Mouse (Mus musculus): ENCODE results near the gene Lrguk. TPM values are rescaled to one million over a fixed set of nuclear protein-coding genes. Genes with fewer than 3 reads are reported as not detected.

Lrguk gene
- polyA plus RNA-seq, 1 experiment from 2014 or later: 0.59 TPM

- Histone ChIP-seq H3K4me1 (ENCODE audit: control insufficient read depth in 2 of 2, insufficient read depth in 2 of 2, low read length in 2 of 2) (no peaks in the 10 kb centered on the region), H3K9ac (ENCODE audit: low read length) (no peak overlapping the region), H3K4me2 (ENCODE audit: low read length) (no peak overlapping the region), H3K4me3 (ENCODE audit: control insufficient read depth in 1 of 2, insufficient read depth in 1 of 2, low read depth in 1 of 2, low read length in 2 of 2) (no peak overlapping the region), H3K9me3 (ENCODE audit: control insufficient read depth, low read length) (no peaks in the 10 kb centered on the region), H3K27ac (replicated peaks in 1 of 2; ENCODE audit: control insufficient read depth in 1 of 2, insufficient read depth in 1 of 2, low read depth in 2 of 2, low read length in 2 of 2) (no peak overlapping the region), H3K36me3 (ENCODE audit: control insufficient read depth, insufficient read depth, low read length) (no peaks in the 10 kb centered on the region), H3K27me3 (ENCODE audit: control insufficient read depth, insufficient read depth, low read length) (no peaks in the 10 kb centered on the region)
- no peak for ATAC-seq (ENCODE audit: insufficient number of reproducible peaks, insufficient read depth, low FRiP score, low read depth)
- WGBS: 65% methylated on average over 6 of the region's 6 CpGs
Measured at GRCm38 (mm10) chr6:34096274-34096673, 67.0 kb downstream of the Lrguk start.

GRCm38 (mm10) chr6:34096905-34097304, 67.7 kb downstream of the Lrguk start:
- Histone ChIP-seq H3K4me1 (ENCODE audit: control insufficient read depth in 2 of 2, insufficient read depth in 2 of 2, low read length in 2 of 2) (no peaks in the 10 kb centered on the region), H3K27ac (replicated peaks in 1 of 2; ENCODE audit: control insufficient read depth in 1 of 2, insufficient read depth in 1 of 2, low read depth in 2 of 2, low read length in 2 of 2) (no peak overlapping the region), H3K36me3 (ENCODE audit: control insufficient read depth, insufficient read depth, low read length) (no peaks in the 10 kb centered on the region), H3K9ac (ENCODE audit: low read length) (no peak overlapping the region), H3K4me3 (ENCODE audit: control insufficient read depth in 1 of 2, insufficient read depth in 1 of 2, low read depth in 1 of 2, low read length in 2 of 2) (no peak overlapping the region), H3K27me3 (ENCODE audit: control insufficient read depth, insufficient read depth, low read length) (no peaks in the 10 kb centered on the region), H3K4me2 (ENCODE audit: low read length) (no peak overlapping the region), H3K9me3 (ENCODE audit: control insufficient read depth, low read length) (no peaks in the 10 kb centered on the region)
- WGBS: 90% methylated on average over 4 of the region's 4 CpGs
- no peak for ATAC-seq (ENCODE audit: insufficient number of reproducible peaks, insufficient read depth, low FRiP score, low read depth)

GRCm38 (mm10) chr6:34099725-34100124, 70.5 kb downstream of the Lrguk start:
- Histone ChIP-seq H3K27me3 (ENCODE audit: control insufficient read depth, insufficient read depth, low read length) (no peaks in the 10 kb centered on the region), H3K4me1 (ENCODE audit: control insufficient read depth in 2 of 2, insufficient read depth in 2 of 2, low read length in 2 of 2) (peaks cover 0 to 2% of the 10 kb centered on the region in 2 experiments; a peak in 1 of 4 replicates), H3K9me3 (ENCODE audit: control insufficient read depth, low read length) (no peaks in the 10 kb centered on the region), H3K4me2 (ENCODE audit: low read length) (no peak overlapping the region), H3K36me3 (ENCODE audit: control insufficient read depth, insufficient read depth, low read length) (no peaks in the 10 kb centered on the region), H3K4me3 (ENCODE audit: control insufficient read depth in 1 of 2, insufficient read depth in 1 of 2, low read depth in 1 of 2, low read length in 2 of 2) (no peak overlapping the region), H3K9ac (ENCODE audit: low read length) (no peak overlapping the region), H3K27ac (replicated peaks in 1 of 2; ENCODE audit: control insufficient read depth in 1 of 2, insufficient read depth in 1 of 2, low read depth in 2 of 2, low read length in 2 of 2) (no peak overlapping the region)
- ATAC-seq (ENCODE audit: insufficient number of reproducible peaks, insufficient read depth, low FRiP score, low read depth): no peak
- 88% methylated on average over 6 of the region's 6 CpGs for WGBS

GRCm38 (mm10) chr6:34101531-34102396, 72.5 kb downstream of the Lrguk start:
- H3K9me3 ChIP-seq (ENCODE audit: control insufficient read depth, low read length): no peaks in the 10 kb centered on the region
- H3K4me1 ChIP-seq (ENCODE audit: control insufficient read depth in 2 of 2, insufficient read depth in 2 of 2, low read length in 2 of 2): peaks cover 0 to 2% of the 10 kb centered on the region in 2 experiments; a peak in 1 of 4 replicates
- H3K27me3 ChIP-seq (ENCODE audit: control insufficient read depth, insufficient read depth, low read length): no peaks in the 10 kb centered on the region
- WGBS: 72% methylated on average over 15 of the region's 15 CpGs
- no peak overlapping the region for H3K4me3 ChIP-seq (ENCODE audit: control insufficient read depth in 1 of 2, insufficient read depth in 1 of 2, low read depth in 1 of 2, low read length in 2 of 2)
- no peak overlapping the region for H3K9ac ChIP-seq (ENCODE audit: low read length)
- H3K27ac ChIP-seq (replicated peaks in 1 of 2; ENCODE audit: control insufficient read depth in 1 of 2, insufficient read depth in 1 of 2, low read depth in 2 of 2, low read length in 2 of 2): no peak overlapping the region
- peak; percentile 9; the same call in 1 of the 2 replicates for ATAC-seq (ENCODE audit: insufficient number of reproducible peaks, insufficient read depth, low FRiP score, low read depth)
- H3K4me2 ChIP-seq (ENCODE audit: low read length): no peak overlapping the region
- H3K36me3 ChIP-seq (ENCODE audit: control insufficient read depth, insufficient read depth, low read length): no peaks in the 10 kb centered on the region

GRCm38 (mm10) chr6:34103251-34103920, 74.1 kb downstream of the Lrguk start:
- 86% methylated on average over 17 of the region's 17 CpGs for WGBS

GRCm38 (mm10) chr6:34110571-34110970, 81.3 kb downstream of the Lrguk start:
- Histone ChIP-seq H3K27ac (replicated peaks in 1 of 2; ENCODE audit: control insufficient read depth in 1 of 2, insufficient read depth in 1 of 2, low read depth in 2 of 2, low read length in 2 of 2) (no peak overlapping the region), H3K4me3 (ENCODE audit: control insufficient read depth in 1 of 2, insufficient read depth in 1 of 2, low read depth in 1 of 2, low read length in 2 of 2) (no peak overlapping the region), H3K9me3 (ENCODE audit: control insufficient read depth, low read length) (no peaks in the 10 kb centered on the region), H3K4me1 (ENCODE audit: control insufficient read depth in 2 of 2, insufficient read depth in 2 of 2, low read length in 2 of 2) (no peaks in the 10 kb centered on the region), H3K4me2 (ENCODE audit: low read length) (no peak overlapping the region), H3K27me3 (ENCODE audit: control insufficient read depth, insufficient read depth, low read length) (no peaks in the 10 kb centered on the region), H3K9ac (ENCODE audit: low read length) (no peak overlapping the region), H3K36me3 (ENCODE audit: control insufficient read depth, insufficient read depth, low read length) (no peaks in the 10 kb centered on the region)
- WGBS: 79% methylated on average over 10 of the region's 10 CpGs
- ATAC-seq (ENCODE audit: insufficient number of reproducible peaks, insufficient read depth, low FRiP score, low read depth): no peak

More at GRCm38 (mm10) chr6:34103251-34103920, 74.1 kb downstream of the Lrguk start:
- ATAC-seq (ENCODE audit: insufficient number of reproducible peaks, insufficient read depth, low FRiP score, low read depth): no peak
- H3K27ac ChIP-seq (replicated peaks in 1 of 2; ENCODE audit: control insufficient read depth in 1 of 2, insufficient read depth in 1 of 2, low read depth in 2 of 2, low read length in 2 of 2): no peak overlapping the region
- no peak overlapping the region for H3K4me3 ChIP-seq (ENCODE audit: control insufficient read depth in 1 of 2, insufficient read depth in 1 of 2, low read depth in 1 of 2, low read length in 2 of 2)
- peaks cover 0 to 2% of the 10 kb centered on the region in 2 experiments; a peak in 1 of 4 replicates for H3K4me1 ChIP-seq (ENCODE audit: control insufficient read depth in 2 of 2, insufficient read depth in 2 of 2, low read length in 2 of 2)
- H3K4me2 ChIP-seq (ENCODE audit: low read length): no peak overlapping the region
- no peaks in the 10 kb centered on the region for H3K9me3 ChIP-seq (ENCODE audit: control insufficient read depth, low read length)
- H3K36me3 ChIP-seq (ENCODE audit: control insufficient read depth, insufficient read depth, low read length): no peaks in the 10 kb centered on the region
- no peaks in the 10 kb centered on the region for H3K27me3 ChIP-seq (ENCODE audit: control insufficient read depth, insufficient read depth, low read length)
- H3K9ac ChIP-seq (ENCODE audit: low read length): no peak overlapping the region

GRCm38 (mm10) chr6:34111406-34111805, 82.2 kb downstream of the Lrguk start:
- no peaks in the 10 kb centered on the region for H3K9me3 ChIP-seq (ENCODE audit: control insufficient read depth, low read length)
- no peak overlapping the region for H3K9ac ChIP-seq (ENCODE audit: low read length)
- no peak overlapping the region for H3K4me2 ChIP-seq (ENCODE audit: low read length)
- no peak overlapping the region for H3K4me3 ChIP-seq (ENCODE audit: control insufficient read depth in 1 of 2, insufficient read depth in 1 of 2, low read depth in 1 of 2, low read length in 2 of 2)
- ATAC-seq (ENCODE audit: insufficient number of reproducible peaks, insufficient read depth, low FRiP score, low read depth): no peak
- H3K27ac ChIP-seq (replicated peaks in 1 of 2; ENCODE audit: control insufficient read depth in 1 of 2, insufficient read depth in 1 of 2, low read depth in 2 of 2, low read length in 2 of 2): no peak overlapping the region
- H3K36me3 ChIP-seq (ENCODE audit: control insufficient read depth, insufficient read depth, low read length): no peaks in the 10 kb centered on the region
- H3K4me1 ChIP-seq (ENCODE audit: control insufficient read depth in 2 of 2, insufficient read depth in 2 of 2, low read length in 2 of 2): no peaks in the 10 kb centered on the region
- 71% methylated on average over 6 of the region's 6 CpGs for WGBS
- no peaks in the 10 kb centered on the region for H3K27me3 ChIP-seq (ENCODE audit: control insufficient read depth, insufficient read depth, low read length)
